Mouse (Mus musculus) embryonic stem cell, embryonic (primary cell): ENCODE results near the gene Bpnt1.

Experiments
- CTCF ChIA-PET, 4 experiments: fragments of 300-600 bp in 2 of 4; fragments of 350-600 bp in 2 of 4; sonication (Branson Sonifier 250); formaldehyde crosslinking; loops; one replicate each; lab custom pipeline; 2022; ENCODE audit warnings: inconsistent platforms in 2 of 4; lab: Charles Lee
- POLR2A ChIA-PET, 4 experiments: fragments of 300-600 bp in 2 of 4; fragments of 350-600 bp in 2 of 4; sonication (Branson Sonifier 250); formaldehyde crosslinking; loops; one replicate each; lab custom pipeline; 2022; ENCODE audit warnings: antibody characterized with exemption in 4 of 4, inconsistent platforms in 1 of 4; lab: Charles Lee

Bpnt1 gene

DNA sequence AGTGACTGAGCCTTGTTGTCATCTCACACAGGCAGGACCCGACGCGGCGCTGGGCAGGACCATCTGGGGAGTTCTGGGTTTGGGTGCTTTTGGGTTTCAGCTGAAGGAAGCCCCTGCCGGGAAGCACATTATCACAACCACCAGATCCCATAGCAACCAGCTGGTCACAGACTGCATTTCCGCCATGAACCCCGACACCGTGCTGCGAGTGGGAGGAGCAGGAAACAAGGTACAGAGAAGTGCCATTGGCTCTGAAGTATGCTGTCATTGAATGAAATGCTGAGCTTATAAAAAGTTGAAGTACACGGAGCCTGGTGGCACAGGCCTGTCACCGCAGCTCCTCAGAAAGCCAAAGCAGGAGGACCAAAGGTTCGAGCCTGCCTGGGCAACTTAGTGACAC is 20.2 kb downstream of the Bpnt1 start:
- POLR2A ChIA-PET = interaction anchor here in 2 of 4 experiments (0.7 to 3.4 kb wide), 16 partner anchors 9 to 67 kb away, joined by 3 to 23 read pairs (median 4); partner anchors contain the start of genes Bpnt1 (in 2 of the 2), Eprs (in 2 of the 2) and Iars2 (in 2 of the 2)
- CTCF ChIA-PET = interaction anchor here in 2 of 4 experiments (1.0 to 1.2 kb wide), 2 partner anchors 52 kb away, joined by 3 read pairs; no protein-coding TSS in a partner anchor

DNA sequence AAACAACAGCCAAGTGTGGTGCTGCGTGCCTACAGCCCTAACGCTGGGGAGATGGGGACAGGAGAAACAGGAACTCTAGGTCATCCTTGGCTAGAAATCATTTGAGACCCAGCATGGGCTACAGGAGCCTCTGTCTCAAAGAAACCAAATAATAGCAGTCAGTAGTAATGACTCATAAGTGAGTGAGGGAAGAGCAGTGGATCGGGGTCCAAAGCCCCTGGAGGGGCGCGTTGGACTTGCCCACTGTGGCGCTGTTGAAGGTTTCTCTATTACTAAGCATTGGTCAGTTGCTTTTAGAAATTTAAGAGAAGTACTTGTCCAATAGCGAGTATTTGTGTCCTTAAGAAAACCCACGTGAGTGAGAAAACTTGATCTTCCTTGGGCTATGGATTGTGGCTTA is 21.4 kb downstream of the Bpnt1 start:
- CTCF ChIA-PET = interaction anchor here in 2 of 4 experiments (1.0 to 1.2 kb wide), 2 partner anchors 51 kb away, joined by 3 read pairs; no protein-coding TSS in a partner anchor

DNA sequence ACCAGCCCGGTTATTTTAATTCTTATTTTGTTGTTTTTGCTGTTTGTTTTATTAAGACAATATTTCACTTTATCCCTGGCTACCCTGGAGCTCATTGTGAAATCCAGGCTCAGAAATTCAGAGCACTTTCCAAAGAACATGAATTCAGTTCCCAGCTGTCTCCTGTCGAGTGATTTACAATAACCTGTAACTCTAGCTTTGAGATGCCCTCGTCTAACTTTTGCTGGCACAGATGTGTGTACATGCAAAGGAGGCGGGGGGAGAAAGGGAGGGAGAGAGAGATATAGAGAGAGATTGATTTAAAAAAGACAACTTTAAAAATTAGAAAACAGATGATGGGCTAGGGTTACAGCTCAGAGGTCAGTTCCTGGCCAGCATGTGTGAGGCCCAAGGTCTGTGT is 22.8 kb downstream of the Bpnt1 start:
- CTCF ChIA-PET = interaction anchor here in 3 of 4 experiments (0.8 to 1.1 kb wide), 4 partner anchors 8 to 162 kb away, joined by 3 to 4 read pairs (median 4); no protein-coding TSS in a partner anchor
- POLR2A ChIA-PET = interaction anchor here in 1 of 4 experiments (0.9 to 1.7 kb wide), 5 partner anchors 8 to 81 kb away, joined by 3 to 6 read pairs (median 5); partner anchors contain the start of gene Iars2

More for the DNA sequence above, 21.4 kb downstream of the Bpnt1 start:
- POLR2A ChIA-PET = interaction anchor here in 2 of 4 experiments (1.1 to 2.9 kb wide), 7 partner anchors 9 to 65 kb away, joined by 3 to 9 read pairs (median 5); partner anchors contain the start of genes Bpnt1 (in 2 of the 2), Eprs (in 1 of the 2) and Iars2 (in 1 of the 2)

DNA sequence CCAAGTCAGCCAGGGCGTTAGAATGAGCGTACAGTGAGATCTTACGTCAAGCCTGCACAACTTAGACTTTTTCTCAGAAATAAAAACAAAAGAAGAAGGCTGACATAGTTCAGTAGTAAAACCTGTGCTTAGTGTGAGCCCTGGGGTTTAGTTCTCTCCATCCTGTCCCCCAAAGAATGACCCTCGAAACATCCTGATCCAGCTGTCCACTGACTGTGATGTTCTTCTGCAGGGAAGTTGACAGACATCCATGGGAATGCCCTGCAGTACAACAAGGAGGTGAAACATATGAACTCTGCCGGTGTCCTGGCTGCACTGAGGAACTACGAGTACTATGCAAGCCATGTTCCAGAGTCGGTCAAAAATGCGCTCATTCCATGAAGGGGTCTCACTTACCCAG is 24.3 kb downstream of the Bpnt1 start:
- ChIA-PET CTCF (no interaction called here), POLR2A (interaction anchor here in 1 of 4 experiments (1.1 kb wide), 1 partner anchor 20 kb away, joined by 4 read pairs; no protein-coding TSS in a partner anchor)

DNA sequence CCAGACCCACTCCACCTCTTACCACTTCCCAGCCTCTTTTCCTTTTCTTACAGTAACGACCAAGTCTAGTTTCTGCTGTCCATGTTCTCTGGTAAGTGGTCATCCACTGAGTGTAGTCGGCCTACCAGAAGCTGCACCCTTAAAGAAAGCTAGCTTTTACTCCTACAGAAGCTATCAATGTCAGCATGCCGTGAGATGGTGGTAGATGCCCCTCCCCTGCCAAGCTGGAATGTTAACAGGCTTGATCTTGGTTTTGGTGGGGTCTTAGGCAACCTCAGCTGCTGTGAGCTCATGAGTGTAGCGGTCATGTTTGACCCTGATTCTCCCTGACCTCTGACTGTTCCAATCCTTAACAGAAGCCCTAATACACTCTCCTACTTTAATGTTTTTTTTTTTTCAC is 26.3 kb downstream of the Bpnt1 start:
- ChIA-PET CTCF (interaction anchor here in 1 of 4 experiments (0.6 kb wide), 1 partner anchor 1986 kb away, joined by 3 read pairs; no protein-coding TSS in a partner anchor), POLR2A (interaction anchor here in 2 of 4 experiments (0.9 to 1.3 kb wide), 4 partner anchors 10 to 149 kb away, joined by 3 to 4 read pairs (median 4); no protein-coding TSS in a partner anchor)

DNA sequence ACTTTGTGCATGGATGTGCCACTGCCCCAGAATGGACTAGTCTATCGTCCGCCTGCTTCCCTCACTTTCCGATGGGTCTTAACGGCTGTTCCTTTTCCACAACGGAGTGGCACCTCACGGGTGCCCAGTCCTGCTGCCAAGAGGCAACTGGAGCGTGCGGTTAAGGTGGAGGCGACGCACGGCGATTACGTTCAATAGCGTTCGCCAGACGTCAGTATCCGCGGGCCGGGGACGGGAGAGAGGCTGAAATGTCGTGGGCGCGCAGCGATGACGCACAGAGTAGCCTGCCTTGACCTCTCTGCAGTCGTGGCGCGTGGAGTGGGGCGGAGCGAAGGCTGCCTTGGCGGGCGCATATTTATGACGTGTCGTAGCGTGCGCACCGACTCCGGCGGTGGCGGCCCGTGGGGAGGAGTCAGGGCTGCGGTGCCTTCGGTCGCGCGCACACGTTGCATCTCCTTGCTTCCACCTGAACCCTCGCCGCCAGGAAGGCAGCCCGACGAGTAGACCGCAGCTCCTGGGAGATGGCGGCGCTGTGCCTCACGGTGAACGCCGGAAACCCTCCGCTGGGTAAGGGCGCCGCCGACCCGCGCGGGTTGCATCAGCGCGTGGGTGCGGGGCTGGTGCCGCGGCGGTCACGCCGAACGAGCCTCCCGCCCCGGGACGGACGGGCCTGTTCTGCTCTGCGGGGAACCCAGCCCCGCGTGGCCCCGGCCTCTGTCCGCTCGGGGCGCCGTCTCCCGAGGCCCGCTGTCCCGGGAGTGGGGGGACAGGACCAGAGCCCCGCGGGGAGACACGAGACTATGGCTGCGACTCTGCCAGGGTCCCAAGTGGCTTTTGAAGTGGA is 30.9 kb downstream of the Bpnt1 start, which contains the start of gene Eprs:
Gene Eprs, plus strand, starts transcription at position 368 of the 844 bp plus-strand sequence.
- ChIA-PET POLR2A (interaction anchor here in 3 of 4 experiments (0.6 to 14.0 kb wide), 31 partner anchors 8 to 395 kb away, joined by 3 to 234 read pairs (median 4); partner anchors contain the start of genes Iars2 (in 3 of the 3) and Bpnt1 (in 2 of the 3)), CTCF (interaction anchor here in 2 of 4 experiments (0.6 to 1.1 kb wide), 2 partner anchors 41 to 490 kb away, joined by 4 to 5 read pairs; no protein-coding TSS in a partner anchor)

DNA sequence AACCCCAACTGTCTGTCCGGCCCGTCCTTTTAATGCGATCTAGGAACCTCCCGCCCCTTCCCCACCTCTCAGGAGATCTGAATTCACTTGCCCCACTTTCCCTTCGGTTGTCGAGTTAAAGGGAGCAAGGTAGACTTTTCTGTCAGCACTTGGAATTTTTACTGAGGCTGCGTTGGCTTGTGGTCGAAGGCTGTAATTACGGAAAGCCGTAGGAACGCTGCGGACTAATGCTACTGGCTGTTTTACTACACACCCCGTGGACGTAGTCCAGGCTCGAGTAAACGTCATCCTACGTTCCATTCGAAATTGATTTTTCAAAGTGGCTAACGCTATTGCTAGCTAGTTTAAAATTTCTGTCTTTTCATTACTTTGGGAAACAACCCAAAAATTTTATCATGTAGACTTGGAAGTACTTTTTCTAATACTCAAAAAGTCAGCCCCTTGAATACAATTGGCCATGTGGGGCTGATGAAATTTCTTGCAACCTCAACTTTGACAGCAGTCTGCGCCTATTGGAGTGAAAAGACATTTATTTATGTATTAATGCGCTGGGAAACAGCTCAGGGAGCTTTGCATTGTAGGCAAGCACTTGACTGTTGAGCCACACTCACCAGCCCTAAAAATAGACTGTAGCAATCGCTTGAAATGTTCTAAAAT is 31.7 kb downstream of the Bpnt1 start:
- ChIA-PET CTCF (no interaction called here), POLR2A (interaction anchor here in 3 of 4 experiments (0.6 to 14.0 kb wide), 16 partner anchors 12 to 299 kb away, joined by 3 to 234 read pairs (median 4); partner anchors contain the start of genes Iars2 (in 3 of the 3) and Bpnt1 (in 1 of the 3))

DNA sequence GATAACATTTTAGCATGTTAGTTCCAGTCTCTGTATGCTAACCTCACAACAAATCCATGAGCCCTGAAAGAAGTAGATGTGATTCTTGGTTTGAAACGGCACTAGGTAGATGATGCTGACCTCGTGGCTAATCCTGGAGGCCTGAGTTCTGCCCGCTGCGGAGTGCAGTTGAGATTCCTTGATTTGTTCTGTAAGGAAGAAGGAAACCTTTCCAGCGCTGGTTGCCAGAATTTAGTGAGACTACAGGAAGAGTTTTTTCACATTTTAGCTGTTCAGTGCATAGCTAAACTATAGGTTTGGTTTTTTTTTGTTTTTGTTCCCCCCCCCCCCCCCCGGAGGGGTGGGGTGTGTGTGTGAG is 32.2 kb downstream of the Bpnt1 start:
- CTCF ChIA-PET = no interaction called here
- POLR2A ChIA-PET = interaction anchor here in 3 of 4 experiments (0.6 to 14.0 kb wide), 18 partner anchors 9 to 300 kb away, joined by 3 to 234 read pairs (median 4); partner anchors contain the start of genes Iars2 (in 3 of the 3) and Rab3gap2 (in 1 of the 3)

DNA sequence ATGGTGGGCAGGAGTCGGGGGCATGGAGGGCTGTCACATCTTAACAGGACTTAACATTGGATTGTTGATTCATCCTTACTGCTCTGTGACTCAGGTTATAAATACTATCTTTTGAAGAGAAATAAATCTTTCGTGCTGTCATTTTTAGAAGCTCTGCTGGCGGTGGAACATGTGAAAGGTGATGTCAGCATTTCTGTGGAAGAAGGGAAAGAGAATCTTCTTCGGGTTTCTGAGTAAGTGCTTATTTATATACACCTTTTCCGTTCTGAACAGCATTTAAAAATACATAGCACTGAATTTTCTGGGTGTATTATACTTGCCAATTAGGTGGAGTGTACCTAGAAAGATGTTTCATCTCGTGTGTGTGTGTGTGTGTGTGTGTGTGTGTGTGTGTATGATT is 35.4 kb downstream of the Bpnt1 start:
- ChIA-PET CTCF (interaction anchor here in 1 of 4 experiments (0.5 to 0.9 kb wide), 2 partner anchors 24 to 52 kb away, joined by 3 to 4 read pairs; no protein-coding TSS in a partner anchor), POLR2A (interaction anchor here in 2 of 4 experiments (0.6 to 14.0 kb wide), 14 partner anchors 10 to 164 kb away, joined by 3 to 234 read pairs (median 4); partner anchors contain the start of genes Iars2 (in 1 of the 2) and Rab3gap2 (in 1 of the 2))

DNA sequence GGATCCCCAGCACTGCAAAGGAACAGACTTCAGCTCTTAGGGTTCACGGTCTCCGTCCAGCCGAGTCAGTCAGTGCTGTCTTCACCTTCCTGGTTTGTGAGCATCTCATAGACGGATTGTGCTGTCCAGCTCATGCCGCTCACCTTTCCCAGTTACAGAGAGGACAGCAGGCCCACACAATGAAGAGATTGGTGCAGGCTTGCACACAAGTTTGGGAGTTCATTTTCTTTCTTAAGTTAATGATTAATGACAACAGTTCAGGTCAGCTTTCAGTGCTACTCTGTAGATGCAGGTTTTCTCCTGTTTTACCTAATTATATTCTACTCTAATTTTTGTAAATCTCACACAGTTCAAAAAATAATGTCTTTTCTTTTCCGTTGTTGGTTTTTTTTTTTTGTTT is 38.0 kb downstream of the Bpnt1 start:
- CTCF ChIA-PET = interaction anchor here in 1 of 4 experiments (1.1 kb wide), 1 partner anchor 27 kb away, joined by 3 read pairs; no protein-coding TSS in a partner anchor

DNA sequence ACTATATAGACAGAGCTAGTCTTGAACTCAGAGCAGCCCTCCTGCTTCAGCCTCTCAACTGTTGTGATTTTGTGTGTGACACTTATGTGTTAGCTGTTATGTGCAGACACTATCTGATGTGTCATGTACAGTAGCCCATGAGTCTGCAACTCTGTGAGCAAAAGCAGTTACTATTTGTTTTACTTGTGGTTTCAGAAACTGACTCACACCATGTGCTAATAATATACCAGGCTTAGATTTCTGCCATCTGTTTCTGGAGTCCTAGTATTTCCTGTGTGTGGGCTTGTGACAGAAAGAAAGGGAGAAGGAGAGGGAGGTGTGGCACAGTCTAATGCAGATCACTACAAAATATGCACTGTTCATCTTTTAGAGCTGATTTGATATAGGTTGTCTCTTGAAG is 44.4 kb downstream of the Bpnt1 start:
- ChIA-PET POLR2A (interaction anchor here in 2 of 4 experiments (0.9 to 17.1 kb wide), 8 partner anchors 8 to 47 kb away, joined by 3 to 234 read pairs (median 6); partner anchors contain the start of genes Eprs (in 1 of the 2) and Iars2 (in 1 of the 2)), CTCF (no interaction called here)

More for the DNA sequence above, 38.0 kb downstream of the Bpnt1 start:
- POLR2A ChIA-PET = interaction anchor here in 2 of 4 experiments (0.7 to 14.0 kb wide), 12 partner anchors 9 to 41 kb away, joined by 3 to 234 read pairs (median 3); partner anchors contain the start of gene Iars2 (in 1 of the 2)

DNA sequence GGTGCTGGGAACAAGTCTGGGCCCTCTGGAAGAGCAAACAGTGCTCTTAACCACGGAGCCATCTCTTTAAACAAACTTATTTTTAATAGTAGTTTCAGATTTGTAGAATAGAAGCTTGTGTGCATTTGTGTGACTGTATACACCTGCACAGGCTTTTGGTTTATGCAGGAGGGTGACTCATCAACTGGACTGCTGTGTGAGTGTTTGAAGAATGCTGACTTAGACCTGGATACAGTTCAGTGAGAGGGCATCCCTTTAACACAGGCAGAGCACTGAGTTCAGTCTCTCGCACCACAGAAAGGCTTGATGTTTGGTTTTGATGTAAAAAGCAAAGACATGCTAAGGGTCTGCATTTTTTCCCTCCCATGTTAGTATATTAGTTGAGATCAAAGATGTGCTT is 45.5 kb downstream of the Bpnt1 start:
- CTCF ChIA-PET = interaction anchor here in 1 of 4 experiments (0.6 to 0.9 kb wide), 2 partner anchors 15 to 31 kb away, joined by 3 read pairs; no protein-coding TSS in a partner anchor
- POLR2A ChIA-PET = interaction anchor here in 2 of 4 experiments (1.3 to 17.1 kb wide), 8 partner anchors 9 to 48 kb away, joined by 3 to 234 read pairs (median 8); partner anchors contain the start of genes Eprs (in 1 of the 2) and Iars2 (in 1 of the 2)

DNA sequence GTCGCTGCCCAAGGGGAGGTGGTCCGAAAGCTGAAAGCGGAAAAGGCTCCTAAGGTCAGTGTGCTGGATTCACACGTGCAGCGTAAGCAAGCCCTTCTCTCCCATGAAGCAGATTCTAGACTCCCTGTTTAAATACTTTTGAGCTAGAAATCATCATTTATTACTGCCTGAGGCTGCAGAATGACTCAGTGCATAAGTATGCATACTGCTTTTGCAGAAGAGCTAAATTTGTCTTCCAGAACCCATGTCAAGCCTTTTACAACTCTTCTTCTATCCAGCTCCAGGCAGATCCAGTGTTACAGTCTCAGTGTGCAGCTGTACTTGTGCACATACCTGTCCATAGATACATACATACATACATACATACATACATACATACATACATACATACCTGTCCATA is 69.7 kb downstream of the Bpnt1 start:
- CTCF ChIA-PET = interaction anchor here in 2 of 4 experiments (0.5 to 0.6 kb wide), 2 partner anchors 90 to 141 kb away, joined by 3 read pairs; no protein-coding TSS in a partner anchor
- POLR2A ChIA-PET = interaction anchor here (0.6 to 7.5 kb wide), 13 partner anchors 8 to 166 kb away, joined by 3 to 99 read pairs (median 4); partner anchors contain the start of gene Iars2 (in 1 of the 4)

DNA sequence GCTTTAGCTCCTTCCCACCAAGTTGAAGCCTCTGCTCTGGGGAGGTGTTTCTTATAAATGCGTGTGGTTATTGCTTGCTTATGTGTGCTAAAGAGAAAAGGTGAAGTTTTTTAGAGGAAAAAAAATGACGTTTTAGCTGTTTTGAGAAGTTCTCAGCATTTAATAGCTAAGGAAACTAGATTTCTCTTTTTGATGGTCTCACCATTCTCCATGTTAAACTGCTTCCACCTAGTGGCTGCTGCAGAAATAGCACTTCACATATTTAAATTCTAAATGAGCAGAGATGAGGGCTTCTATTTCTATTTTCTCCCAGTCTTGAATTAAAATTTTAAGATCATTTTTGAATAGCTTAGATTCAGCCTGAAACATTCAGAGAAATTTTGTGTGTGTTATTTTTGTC is 72.1 kb downstream of the Bpnt1 start:
- POLR2A ChIA-PET = interaction anchor here in 3 of 4 experiments (0.7 to 7.5 kb wide), 12 partner anchors 9 to 74 kb away, joined by 3 to 99 read pairs (median 4); partner anchors contain the start of gene Iars2 (in 1 of the 3)
- CTCF ChIA-PET = interaction anchor here (0.6 to 1.5 kb wide), 23 partner anchors 8 to 593 kb away, joined by 3 to 6 read pairs (median 3); partner anchors contain the start of genes Eprs (in 1 of the 4) and Marc1 (in 1 of the 4)

DNA sequence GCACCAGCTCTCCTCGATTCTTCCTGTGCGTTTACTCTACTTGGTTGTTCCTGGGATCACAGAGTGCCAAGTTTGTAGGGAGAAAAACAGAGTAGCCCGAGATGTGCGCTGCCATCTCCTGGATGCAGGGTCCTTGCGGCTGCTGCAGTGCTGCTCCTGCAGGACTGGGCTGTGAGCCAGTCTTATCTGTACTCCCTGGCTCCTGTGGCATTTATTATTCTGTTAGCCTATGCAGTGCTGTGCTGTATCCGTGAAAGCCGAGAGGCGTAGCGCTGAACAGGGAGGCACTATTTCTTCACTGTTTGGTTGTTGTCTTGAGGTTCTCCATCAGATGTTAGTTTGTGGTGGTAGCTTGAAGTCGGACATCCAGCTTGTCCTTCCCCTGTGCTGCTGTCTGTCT is 74.0 kb downstream of the Bpnt1 start:
- ChIA-PET POLR2A (interaction anchor here in 1 of 4 experiments (1.0 to 4.9 kb wide), 3 partner anchors 11 to 27 kb away, joined by 5 to 14 read pairs (median 5); no protein-coding TSS in a partner anchor), CTCF (no interaction called here)
